Mouse (Mus musculus) forebrain, embryonic 12.5 days (tissue): Measurements from ENCODE around the gene Cdh1. TPM values are rescaled to one million over a fixed set of nuclear protein-coding genes. Genes with fewer than 3 reads are reported as not detected.

Experiments
- ATAC-seq: fragments of 200-750 bp; cut with Nextera tagmentation; 2 replicates; pipeline ENCODE4 v1.8.0; 2017; ENCODE audit warnings: moderate TSS enrichment; ENCODE audit not compliant: low FRiP score
- H3K27ac ChIP-seq: fragments of 300-500 bp; sonication (generic); 2 replicates; pipeline ENCODE4 v1.5.1; 2016; ENCODE audit warnings: mild to moderate bottlenecking
- H3K27me3 ChIP-seq: fragments of 300-500 bp; sonication (generic); 2 replicates; pipeline ENCODE4 v1.6.1; 2016; ENCODE audit warnings: mild to moderate bottlenecking
- H3K36me3 ChIP-seq: fragments of 300-500 bp; sonication (generic); replicated peaks from 2 replicates; pipeline ENCODE4 v1.6.1; 2016; ENCODE audit warnings: mild to moderate bottlenecking
- H3K4me1 ChIP-seq: fragments of 300-500 bp; sonication (generic); 2 replicates; pipeline ENCODE4 v1.6.1; 2016
- H3K4me2 ChIP-seq: fragments of 300-500 bp; sonication (generic); 2 replicates; pipeline ENCODE4 v1.6.1; 2016; ENCODE audit warnings: mild to moderate bottlenecking, moderate library complexity
- H3K4me3 ChIP-seq: fragments of 300-500 bp; sonication (generic); replicated peaks from 2 replicates; pipeline ENCODE4 v1.5.1; 2016; ENCODE audit warnings: mild to moderate bottlenecking
- H3K9ac ChIP-seq: fragments of 300-500 bp; sonication (generic); 2 replicates; pipeline ENCODE4 v1.6.1; 2016; ENCODE audit warnings: mild to moderate bottlenecking
- H3K9me3 ChIP-seq: fragments of 300-500 bp; sonication (generic); 2 replicates; pipeline ENCODE4 v1.6.1; 2016
- WGBS: fragments of 180-500 bp; shearing (Covaris S2); methylation state at CpG from one replicate; pipeline ENCODE4 v1.1.7; 2016; 5-methylcytosine and 5-hydroxymethylcytosine counted together
- polyA plus RNA-seq: library from polyadenylated mRNA; unstranded; fragments of >200 nt; fragmentation: Nextera tagmentation; extraction: Ambion mirVana; gene quantifications from 2 replicates; pipeline ENCODE4 v1.2.1, GENCODE M21; 2016

Cdh1 gene
- polyA plus RNA-seq, 1 experiment from 2014 or later = 4.2 TPM

GRCm38 (mm10) chr8:106647387-106647786 lies 44.2 kb downstream of the Cdh1 start:
- H3K27ac ChIP-seq = no peak overlapping the region
- 0 out of 2 replicates have a peak, but pooled peaks have one; percentile 44 for ATAC-seq
- H3K9ac ChIP-seq = no peak overlapping the region
- no peaks in the 10 kb centered on the region for H3K27me3 ChIP-seq
- H3K4me1 ChIP-seq = no peaks in the 10 kb centered on the region
- H3K9me3 ChIP-seq = no peaks in the 10 kb centered on the region
- no peaks in the 10 kb centered on the region for H3K36me3 ChIP-seq
- H3K4me2 ChIP-seq = no peak overlapping the region
- no peak overlapping the region for H3K4me3 ChIP-seq
- WGBS = 44% methylated on average over 2 of the region's 2 CpGs

DNA sequence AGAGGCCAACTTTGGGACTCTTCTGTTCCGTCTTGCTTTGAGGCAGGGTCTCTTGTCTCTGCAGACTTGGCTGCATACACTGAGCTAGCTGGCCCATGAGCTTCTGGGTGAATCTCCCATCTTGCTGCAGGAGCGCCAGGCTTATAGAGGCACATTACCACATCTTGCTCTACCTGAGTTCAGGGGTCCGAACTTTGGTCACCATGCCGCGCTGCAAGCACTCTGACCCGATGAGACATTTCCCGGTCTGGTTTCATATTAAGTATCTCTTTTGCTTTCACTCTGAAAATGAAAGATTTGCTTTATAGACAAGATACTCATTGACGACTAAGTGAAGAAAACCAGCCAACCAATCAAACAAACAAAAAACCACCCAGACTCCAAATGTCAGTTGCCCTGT lies 45.3 kb downstream of the Cdh1 start:
- Histone ChIP-seq H3K36me3 (no peaks in the 10 kb centered on the region), H3K4me1 (no peaks in the 10 kb centered on the region), H3K27ac (no peak overlapping the region), H3K4me2 (no peak overlapping the region), H3K9ac (no peak overlapping the region), H3K4me3 (no peak overlapping the region), H3K27me3 (no peaks in the 10 kb centered on the region), H3K9me3 (no peaks in the 10 kb centered on the region)
- WGBS = 96% methylated on average over 8 of the region's 8 CpGs
- no peak for ATAC-seq

- H3K36me3 ChIP-seq = no peaks in the 10 kb centered on the region
- no peak overlapping the region for H3K4me3 ChIP-seq
- no peaks in the 10 kb centered on the region for H3K27me3 ChIP-seq
- no peak overlapping the region for H3K4me2 ChIP-seq
- H3K27ac ChIP-seq = no peak overlapping the region
- no peak overlapping the region for H3K9ac ChIP-seq
- ATAC-seq = no peak
- 92% methylated on average over 3 of the region's 3 CpGs for WGBS
- no peaks in the 10 kb centered on the region for H3K9me3 ChIP-seq
- no peaks in the 10 kb centered on the region for H3K4me1 ChIP-seq
Observed at GRCm38 (mm10) chr8:106651994-106652393, 48.8 kb downstream of the Cdh1 start.

DNA sequence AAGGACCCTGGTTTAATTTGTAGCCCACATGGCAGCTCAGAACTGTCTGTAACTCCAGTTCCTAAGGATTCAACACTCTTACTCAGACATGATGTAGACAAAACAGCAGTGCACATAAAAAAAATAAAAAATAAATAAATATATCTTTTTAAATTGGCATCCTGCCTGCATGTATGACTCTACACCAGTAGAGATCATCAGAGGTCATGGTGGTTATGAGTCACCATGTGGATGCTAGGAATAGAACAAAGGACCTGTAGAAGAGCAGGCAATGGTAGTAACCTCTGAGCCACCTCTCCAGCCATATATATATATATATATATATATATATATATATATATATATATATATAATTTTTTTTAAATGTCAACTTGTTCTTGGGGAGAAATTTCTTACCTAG lies 52.9 kb downstream of the Cdh1 start:
- H3K27me3 ChIP-seq = no peaks in the 10 kb centered on the region
- no peak overlapping the region for H3K27ac ChIP-seq
- H3K36me3 ChIP-seq = no peaks in the 10 kb centered on the region
- no peak for ATAC-seq
- H3K9me3 ChIP-seq = no peaks in the 10 kb centered on the region
- no peak overlapping the region for H3K4me2 ChIP-seq
- no peak overlapping the region for H3K9ac ChIP-seq
- H3K4me1 ChIP-seq = no peaks in the 10 kb centered on the region
- H3K4me3 ChIP-seq = no peak overlapping the region

DNA sequence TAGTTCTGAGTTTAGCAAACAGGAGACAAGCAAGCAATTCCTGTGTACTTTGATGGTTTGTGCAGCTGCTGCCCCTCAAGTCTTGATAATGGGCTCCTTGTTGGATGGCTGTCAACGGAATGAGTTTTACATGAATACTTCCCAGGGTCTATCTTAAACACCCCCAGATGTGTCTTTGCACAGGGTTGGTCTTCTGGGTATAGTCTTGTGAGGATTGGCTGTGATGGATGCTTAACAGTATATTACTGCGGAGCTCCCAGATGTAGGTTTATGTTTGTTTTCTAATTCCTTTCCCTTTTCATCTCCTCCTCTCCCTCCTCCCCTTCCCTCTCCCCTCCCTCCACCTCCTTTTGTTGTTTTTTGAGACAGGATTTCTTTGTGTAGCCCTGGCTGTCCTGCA lies 69.6 kb downstream of the Cdh1 start:
- Histone ChIP-seq H3K9ac (no peak overlapping the region), H3K4me3 (no peak overlapping the region), H3K27ac (no peak overlapping the region), H3K27me3 (no peaks in the 10 kb centered on the region), H3K4me1 (no peaks in the 10 kb centered on the region), H3K36me3 (no peaks in the 10 kb centered on the region), H3K4me2 (no peak overlapping the region), H3K9me3 (no peaks in the 10 kb centered on the region)
- ATAC-seq = no peak
- WGBS = 70% methylated on average over 2 of the region's 2 CpGs

- no peak overlapping the region for H3K4me2 ChIP-seq
- no peak for ATAC-seq
- H3K9me3 ChIP-seq = no peaks in the 10 kb centered on the region
- H3K36me3 ChIP-seq = no peaks in the 10 kb centered on the region
- H3K27ac ChIP-seq = no peak overlapping the region
- no peak overlapping the region for H3K9ac ChIP-seq
- H3K4me3 ChIP-seq = no peak overlapping the region
- H3K4me1 ChIP-seq = no peaks in the 10 kb centered on the region
- WGBS = 97% methylated on average over 15 of the region's 15 CpGs
- H3K27me3 ChIP-seq = no peaks in the 10 kb centered on the region
Observed at GRCm38 (mm10) chr8:106674318-106674717, 71.2 kb downstream of the Cdh1 start.

- Histone ChIP-seq H3K27ac (no peak overlapping the region), H3K4me3 (no peak overlapping the region), H3K9ac (no peak overlapping the region), H3K36me3 (no peaks in the 10 kb centered on the region), H3K4me2 (no peak overlapping the region), H3K4me1 (no peaks in the 10 kb centered on the region), H3K27me3 (no peaks in the 10 kb centered on the region), H3K9me3 (no peaks in the 10 kb centered on the region)
- ATAC-seq = no peak
- 79% methylated on average over 8 of the region's 8 CpGs for WGBS
Observed at GRCm38 (mm10) chr8:106674894-106675293, 71.7 kb downstream of the Cdh1 start.

- no peaks in the 10 kb centered on the region for H3K9me3 ChIP-seq
- no peaks in the 10 kb centered on the region; the same call in 1 of the 2 replicates for H3K4me1 ChIP-seq
- no peaks in the 10 kb centered on the region for H3K36me3 ChIP-seq
- peak within 1 kb of the TSS; percentile 95 for H3K27ac ChIP-seq
- H3K4me3 ChIP-seq = peak within 1 kb of the TSS; percentile 74
- peak; percentile 96 for ATAC-seq
- H3K27me3 ChIP-seq = no peaks in the 10 kb centered on the region
- H3K9ac ChIP-seq = peak within 1 kb of the TSS; percentile 80
- WGBS = under 1% methylated on average over 50 of the region's 50 CpGs
- H3K4me2 ChIP-seq = peak within 1 kb of the TSS; percentile 54
Observed at GRCm38 (mm10) chr8:106682971-106683668, 80.0 kb downstream of the Cdh1 start, which contains the start of gene Tango6. Gene Tango6, plus strand, starts transcription at chr8:106683068.

DNA sequence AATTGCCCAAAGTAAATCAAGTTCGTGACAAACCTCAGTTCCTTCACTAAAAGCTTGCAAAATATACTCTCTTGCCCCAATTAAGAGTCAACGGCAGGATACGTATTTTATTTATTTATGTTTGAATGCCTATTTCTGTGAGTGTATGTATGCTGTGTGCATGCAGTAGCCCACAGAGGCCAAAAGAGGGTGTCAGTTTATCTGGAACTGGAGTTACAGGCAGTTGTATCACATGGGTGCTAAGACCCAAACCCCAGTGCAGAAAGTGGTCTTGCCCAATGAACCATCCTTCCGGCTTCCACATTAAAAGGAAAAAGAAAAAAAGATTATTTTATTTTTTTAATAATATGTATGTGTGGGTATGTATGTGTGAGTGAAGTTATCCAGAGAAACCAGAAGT lies 81.2 kb downstream of the Cdh1 start:
- Histone ChIP-seq H3K9me3 (no peaks in the 10 kb centered on the region), H3K4me1 (no peaks in the 10 kb centered on the region; the same call in 1 of the 2 replicates), H3K27ac (no peak overlapping the region), H3K27me3 (no peaks in the 10 kb centered on the region), H3K4me3 (no peak overlapping the region), H3K4me2 (no peak overlapping the region), H3K9ac (no peak overlapping the region), H3K36me3 (0 out of 2 replicates have a peak, but pooled peaks cover 4% of the 10 kb centered on the region)
- 98% methylated on average over 4 of the region's 4 CpGs for WGBS
- ATAC-seq = no peak

DNA sequence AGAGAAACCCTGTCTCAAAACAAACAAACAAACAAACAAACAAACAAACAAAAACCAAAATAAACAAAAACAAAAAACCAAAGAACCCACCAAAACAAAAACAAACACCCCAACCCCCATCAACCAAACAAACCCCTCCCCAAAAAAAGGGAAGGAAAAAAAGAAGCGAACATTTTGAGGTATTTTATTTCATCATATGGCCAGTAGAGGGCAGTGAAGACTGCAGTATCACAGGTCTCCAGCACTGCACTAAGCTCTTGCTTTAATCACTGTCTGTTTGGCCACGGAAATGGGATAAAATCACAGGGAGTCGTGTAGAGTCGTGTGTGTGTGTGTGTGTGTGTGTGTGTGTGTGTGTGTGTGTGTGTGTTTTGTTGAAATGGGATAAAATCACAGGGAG lies 84.3 kb downstream of the Cdh1 start:
- no peaks in the 10 kb centered on the region for H3K9me3 ChIP-seq
- peak; percentile 48; the same call in 1 of the 2 replicates for ATAC-seq
- no peak overlapping the region for H3K4me2 ChIP-seq
- no peak overlapping the region for H3K4me3 ChIP-seq
- no peaks in the 10 kb centered on the region; the same call in 1 of the 2 replicates for H3K4me1 ChIP-seq
- WGBS = 7% methylated on average over 4 of the region's 4 CpGs
- H3K9ac ChIP-seq = no peak overlapping the region
- 0 out of 2 replicates have a peak, but pooled peaks cover 5% of the 10 kb centered on the region for H3K36me3 ChIP-seq
- H3K27me3 ChIP-seq = no peaks in the 10 kb centered on the region
- no peak overlapping the region for H3K27ac ChIP-seq

DNA sequence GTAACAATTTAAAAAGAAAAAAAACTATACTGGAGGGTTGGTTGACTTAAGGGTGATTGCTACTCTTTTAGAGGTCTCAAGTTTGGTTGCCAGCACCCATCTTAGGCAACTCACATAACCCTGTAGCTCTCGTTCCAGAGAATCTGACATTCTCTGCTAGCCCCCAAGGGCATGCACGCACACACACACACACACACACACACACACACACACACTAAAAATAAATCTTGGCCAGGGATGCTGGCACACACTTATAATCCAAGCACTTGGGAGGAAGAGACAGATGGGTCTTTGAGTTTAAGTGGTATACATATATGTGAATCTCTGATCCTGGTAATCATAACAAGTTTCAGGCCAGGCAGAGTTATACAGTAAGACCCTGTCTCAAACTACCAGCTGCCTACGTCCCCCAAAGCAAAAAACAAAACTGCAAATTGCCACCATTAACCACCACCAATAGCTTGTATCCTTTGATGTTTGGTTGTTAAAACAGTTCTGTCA lies 94.6 kb downstream of the Cdh1 start:
- H3K4me2 ChIP-seq = no peak overlapping the region
- H3K9ac ChIP-seq = no peak overlapping the region
- 83% methylated on average over 3 of the region's 3 CpGs for WGBS
- H3K4me3 ChIP-seq = no peak overlapping the region
- no peaks in the 10 kb centered on the region for H3K9me3 ChIP-seq
- H3K4me1 ChIP-seq = no peaks in the 10 kb centered on the region
- no peaks in the 10 kb centered on the region for H3K27me3 ChIP-seq
- H3K36me3 ChIP-seq = peaks cover 42% of the 10 kb centered on the region
- no peak for ATAC-seq
- H3K27ac ChIP-seq = no peak overlapping the region

DNA sequence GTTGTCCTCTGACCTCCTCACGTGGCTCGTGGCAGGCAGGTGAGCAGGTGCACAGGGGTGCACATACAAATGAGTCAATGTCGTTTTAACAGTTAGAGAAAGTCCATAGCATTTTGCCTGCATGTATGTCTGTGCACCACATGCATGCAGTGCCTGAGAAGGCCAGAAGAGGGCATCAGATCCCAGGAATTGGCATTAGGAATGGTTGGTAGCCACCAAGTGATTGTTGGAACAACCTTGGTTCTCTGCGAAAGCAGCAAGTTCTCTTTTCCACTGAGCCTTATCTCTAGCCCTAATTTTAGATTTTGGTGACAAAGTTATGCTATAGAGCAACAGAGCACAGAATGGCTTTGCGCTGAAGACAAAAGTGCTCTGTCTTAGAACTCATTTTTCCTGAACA lies 96.4 kb downstream of the Cdh1 start:
- no peak overlapping the region for H3K4me3 ChIP-seq
- no peaks in the 10 kb centered on the region for H3K4me1 ChIP-seq
- WGBS = 72% methylated on average over 5 of the region's 5 CpGs
- no peak overlapping the region for H3K27ac ChIP-seq
- H3K27me3 ChIP-seq = no peaks in the 10 kb centered on the region
- H3K9ac ChIP-seq = no peak overlapping the region
- H3K9me3 ChIP-seq = no peaks in the 10 kb centered on the region
- peaks cover 42% of the 10 kb centered on the region for H3K36me3 ChIP-seq
- H3K4me2 ChIP-seq = no peak overlapping the region
- ATAC-seq = no peak

DNA sequence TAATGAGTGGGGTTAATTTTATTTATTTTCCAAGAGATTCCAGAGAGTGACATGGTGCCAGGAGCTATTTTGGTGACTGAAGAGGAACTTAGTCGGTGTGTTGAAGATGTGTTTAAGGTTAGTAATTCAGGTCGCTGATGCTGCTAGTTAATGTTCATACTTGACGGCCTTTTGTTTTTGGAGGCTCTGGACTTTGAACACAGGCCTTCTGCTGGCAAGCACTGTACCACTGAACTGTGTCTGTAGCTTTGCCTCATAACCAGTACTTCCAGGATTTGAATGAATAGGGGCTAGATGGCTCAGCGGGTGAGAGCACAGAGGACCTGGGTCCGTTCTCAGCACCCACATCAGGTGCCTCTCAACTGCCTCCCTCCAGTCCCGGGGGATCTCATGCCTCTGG lies 97.0 kb downstream of the Cdh1 start:
- ATAC-seq = no peak
- Histone ChIP-seq H3K36me3 (peaks cover 40% of the 10 kb centered on the region), H3K9me3 (no peaks in the 10 kb centered on the region)

More for the DNA sequence above, 97.0 kb downstream of the Cdh1 start:
- WGBS = 94% methylated on average over 6 of the region's 6 CpGs
- Histone ChIP-seq H3K4me2 (no peak overlapping the region), H3K4me3 (no peak overlapping the region), H3K27ac (no peak overlapping the region), H3K4me1 (no peaks in the 10 kb centered on the region), H3K9ac (no peak overlapping the region), H3K27me3 (no peaks in the 10 kb centered on the region)
